Mouse (Mus musculus): ENCODE measurements around the gene Ciart.
"Not testable (repeated sequence)": the region's sequence is repeated elsewhere in the genome, so short reads cannot be mapped to it uniquely, and the experiment has no call there.

Gene Ciart

GRCm38 (mm10) chr3:95865571-95865970 is 16.5 kb downstream of the Ciart start:
- in situ Hi-C loops (cut with MboI, MseI), result loop anchor here (5.0 kb wide), 2 partner anchors 37 to 87 kb away; partner anchors contain the start of gene Car14

GRCm38 (mm10) chr3:95865050-95865449 is 17.0 kb downstream of the Ciart start:
- in situ Hi-C loops (cut with MboI, MseI), result loop anchor here (5.0 kb wide), 2 partner anchors 37 to 87 kb away; partner anchors contain the start of gene Car14

GRCm38 (mm10) chr3:95863578-95863977 is 18.5 kb downstream of the Ciart start:
- in situ Hi-C loops (cut with MboI, MseI), result no loop called here

- in situ Hi-C loops (cut with MboI, MseI), result no loop called here
Measured at GRCm38 (mm10) chr3:95861796-95862195, 20.3 kb downstream of the Ciart start.

GRCm38 (mm10) chr3:95861216-95861615 is 20.8 kb downstream of the Ciart start:
- in situ Hi-C loops (cut with MboI, MseI), result no loop called here

GRCm38 (mm10) chr3:95860323-95860722 is 21.7 kb downstream of the Ciart start:
- in situ Hi-C loops (cut with MboI, MseI), result no loop called here

- in situ Hi-C loops (cut with MboI, MseI), result not testable (repeated sequence)
Measured at GRCm38 (mm10) chr3:95858278-95858677, 23.8 kb downstream of the Ciart start.

GRCm38 (mm10) chr3:95857050-95857449 is 25.0 kb downstream of the Ciart start:
- in situ Hi-C loops (cut with MboI, MseI), result not testable (repeated sequence)

- in situ Hi-C loops (cut with MboI, MseI), result no loop called here
Measured at GRCm38 (mm10) chr3:95856115-95856514, 25.9 kb downstream of the Ciart start.

- in situ Hi-C loops (cut with MboI, MseI), result no loop called here
Measured at GRCm38 (mm10) chr3:95855502-95856089, 26.5 kb downstream of the Ciart start, which contains the start of gene Prpf3. TSS of gene Prpf3 (minus strand) at chr3:95855885.

- in situ Hi-C loops (cut with MboI, MseI), result no loop called here
Measured at GRCm38 (mm10) chr3:95851317-95851716, 30.7 kb downstream of the Ciart start.

- in situ Hi-C loops (cut with MboI, MseI), result no loop called here
Measured at GRCm38 (mm10) chr3:95850611-95851010, 31.4 kb downstream of the Ciart start.

- in situ Hi-C loops (cut with MboI, MseI), result no loop called here
Measured at GRCm38 (mm10) chr3:95842503-95843214, 39.4 kb downstream of the Ciart start.

GRCm38 (mm10) chr3:95839250-95839649 is 42.8 kb downstream of the Ciart start:
- in situ Hi-C loops (cut with MboI, MseI), result no loop called here

- in situ Hi-C loops (cut with MboI, MseI), result no loop called here
Measured at GRCm38 (mm10) chr3:95829053-95829452, 53.0 kb downstream of the Ciart start.
